Mouse (Mus musculus) kidney, adult 8-10 months (tissue): ENCODE results near the gene Nudt7.

Source experiments
- DNase-seq, 2 experiments: peaks; one replicate each; pipeline ENCODE4 v3.0.0; 2022

Nudt7 gene

GRCm38 (mm10) chr8:114133510-114134362, at the start of gene Nudt7:
Gene Nudt7, plus strand, starts transcription at chr8:114133557.
- DNase-seq: peak; percentile 97

GRCm38 (mm10) chr8:114087932-114088331, 45.4 kb upstream of the Nudt7 start:
- no peak for DNase-seq

- DNase-seq: no peak
Measured at GRCm38 (mm10) chr8:114090736-114091135, 42.6 kb upstream of the Nudt7 start.

GRCm38 (mm10) chr8:114093321-114093720, 40.0 kb upstream of the Nudt7 start:
- no peak for DNase-seq

GRCm38 (mm10) chr8:114094526-114094925, 38.8 kb upstream of the Nudt7 start:
- no peak for DNase-seq

GRCm38 (mm10) chr8:114100561-114101206, 32.7 kb upstream of the Nudt7 start:
- DNase-seq: no peak

- no peak for DNase-seq
Measured at GRCm38 (mm10) chr8:114103401-114103800, 30.0 kb upstream of the Nudt7 start.

- no peak for DNase-seq
Measured at GRCm38 (mm10) chr8:114105971-114106370, 27.4 kb upstream of the Nudt7 start.

- DNase-seq: no peak
Measured at GRCm38 (mm10) chr8:114109365-114110140, 23.8 kb upstream of the Nudt7 start.

- DNase-seq: no peak
Measured at GRCm38 (mm10) chr8:114115076-114115475, 18.3 kb upstream of the Nudt7 start.

GRCm38 (mm10) chr8:114116049-114116448, 17.3 kb upstream of the Nudt7 start:
- no peak for DNase-seq

GRCm38 (mm10) chr8:114117439-114117838, 15.9 kb upstream of the Nudt7 start:
- no peak for DNase-seq

GRCm38 (mm10) chr8:114121781-114122180, 11.6 kb upstream of the Nudt7 start:
- no peak for DNase-seq

GRCm38 (mm10) chr8:114123611-114124010, 9.7 kb upstream of the Nudt7 start:
- DNase-seq: no peak

GRCm38 (mm10) chr8:114124084-114124750, 9.1 kb upstream of the Nudt7 start:
- no peak for DNase-seq

GRCm38 (mm10) chr8:114130838-114131237, 2.5 kb upstream of the Nudt7 start:
- DNase-seq: no peak

GRCm38 (mm10) chr8:114131421-114131820, 1.9 kb upstream of the Nudt7 start:
- no peak for DNase-seq

GRCm38 (mm10) chr8:114133050-114133509, 277 bp upstream of the Nudt7 start:
- no peak for DNase-seq

GRCm38 (mm10) chr8:114136750-114137149, 3.4 kb downstream of the Nudt7 start:
- no peak for DNase-seq

- DNase-seq: no peak
Measured at GRCm38 (mm10) chr8:114137181-114137580, 3.8 kb downstream of the Nudt7 start.

- DNase-seq: no peak
Measured at GRCm38 (mm10) chr8:114140437-114140836, 7.1 kb downstream of the Nudt7 start.

GRCm38 (mm10) chr8:114142199-114142598, 8.8 kb downstream of the Nudt7 start:
- no peak for DNase-seq
